Mouse (Mus musculus) WW6 (cell line): ENCODE results near the gene Mtus2.
"Not testable (repeated sequence)": the region's sequence is repeated elsewhere in the genome, so short reads cannot be mapped to it uniquely, and the experiment has no call there.

Experiments used
- DNase-seq: peaks from one replicate; pipeline ENCODE4 v3.0.0-alpha.2; 2013; ENCODE audit warnings: low read depth, low spot score

Gene Mtus2

DNA sequence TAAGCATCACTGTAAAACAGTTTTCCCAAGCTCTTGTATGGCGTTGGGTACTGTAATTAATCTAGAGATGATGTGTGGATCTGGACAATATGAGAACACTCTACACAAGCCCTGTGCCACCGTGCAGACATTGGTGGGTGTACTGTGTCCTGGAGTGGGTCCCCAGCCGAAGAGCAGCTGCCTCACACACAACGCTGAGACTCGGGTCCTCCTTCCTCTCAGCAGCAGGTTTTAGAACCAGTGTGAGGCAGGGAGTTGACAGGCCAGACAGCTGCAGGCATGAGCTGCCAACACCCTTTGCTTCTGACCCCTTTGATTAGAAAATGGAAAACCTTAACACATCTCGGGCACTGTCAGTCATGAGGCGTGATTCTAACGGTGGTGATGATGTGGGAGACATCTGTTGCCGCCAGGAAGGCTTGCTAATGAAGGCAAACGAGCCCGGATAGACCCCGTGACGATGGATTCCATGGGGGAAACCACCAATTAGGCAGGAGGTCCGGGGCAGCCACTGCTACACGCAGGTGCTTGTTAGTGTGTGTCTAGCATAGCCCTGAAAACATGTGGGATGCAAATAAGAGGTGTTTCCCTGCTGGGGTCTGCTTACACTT is 158.2 kb downstream of the Mtus2 start:
- no peak for DNase-seq

DNA sequence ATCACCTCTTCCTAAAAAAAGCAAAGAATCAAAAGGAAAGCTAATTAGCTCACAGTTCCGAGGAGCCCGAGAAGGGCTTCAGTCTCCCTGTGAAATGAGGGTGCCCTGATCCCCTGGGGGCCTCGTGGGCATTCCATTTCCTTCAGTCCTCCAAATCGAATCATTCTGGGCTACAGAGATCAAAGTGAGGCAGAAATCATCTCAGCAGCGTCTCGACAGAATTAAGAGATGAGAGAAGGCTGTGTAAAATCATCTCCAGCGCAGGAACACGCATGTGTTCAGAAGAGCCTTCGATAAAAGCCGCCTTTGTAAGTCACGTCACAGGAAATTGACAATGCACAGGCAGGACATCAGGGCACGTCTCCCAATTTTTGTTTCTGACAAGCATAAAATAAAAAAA is 167.2 kb downstream of the Mtus2 start:
- no peak for DNase-seq

DNA sequence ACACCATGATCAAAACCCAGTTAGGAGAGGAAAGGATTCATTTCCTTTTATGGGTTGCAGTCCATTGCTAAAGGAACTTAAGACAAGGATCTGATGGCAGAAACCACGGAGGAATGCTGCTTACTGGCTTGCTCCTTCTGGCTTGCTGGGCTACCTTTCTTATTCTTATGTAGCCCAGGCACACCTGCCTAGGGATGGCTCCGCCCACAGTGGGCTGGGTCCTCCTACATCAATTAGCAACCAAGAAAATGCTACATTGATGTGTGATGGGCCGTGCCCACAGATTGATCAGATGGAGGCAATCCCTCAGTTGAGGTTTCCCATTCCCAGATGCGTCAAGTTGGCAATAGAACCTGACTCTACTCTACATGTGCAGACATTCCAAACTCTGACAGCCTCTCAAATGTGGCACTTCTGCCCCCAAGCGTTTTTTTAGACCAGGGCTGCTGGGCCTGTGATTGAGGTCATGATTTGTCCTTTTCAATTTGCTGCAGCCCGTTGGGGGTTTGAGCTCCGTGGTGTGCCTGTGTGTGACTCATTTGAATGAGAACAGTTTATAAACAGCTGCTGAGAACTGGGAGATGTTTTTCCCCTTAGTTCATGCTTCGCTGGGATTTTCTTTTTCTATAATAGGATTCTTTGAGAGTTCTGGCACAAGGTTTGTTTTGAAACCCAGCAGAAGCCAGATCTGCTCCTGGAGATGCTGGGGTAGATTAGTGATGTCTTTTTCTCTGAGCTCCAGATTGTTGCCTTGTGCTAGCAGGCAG is 173.8 kb downstream of the Mtus2 start:
- peak; percentile 34 for DNase-seq

DNA sequence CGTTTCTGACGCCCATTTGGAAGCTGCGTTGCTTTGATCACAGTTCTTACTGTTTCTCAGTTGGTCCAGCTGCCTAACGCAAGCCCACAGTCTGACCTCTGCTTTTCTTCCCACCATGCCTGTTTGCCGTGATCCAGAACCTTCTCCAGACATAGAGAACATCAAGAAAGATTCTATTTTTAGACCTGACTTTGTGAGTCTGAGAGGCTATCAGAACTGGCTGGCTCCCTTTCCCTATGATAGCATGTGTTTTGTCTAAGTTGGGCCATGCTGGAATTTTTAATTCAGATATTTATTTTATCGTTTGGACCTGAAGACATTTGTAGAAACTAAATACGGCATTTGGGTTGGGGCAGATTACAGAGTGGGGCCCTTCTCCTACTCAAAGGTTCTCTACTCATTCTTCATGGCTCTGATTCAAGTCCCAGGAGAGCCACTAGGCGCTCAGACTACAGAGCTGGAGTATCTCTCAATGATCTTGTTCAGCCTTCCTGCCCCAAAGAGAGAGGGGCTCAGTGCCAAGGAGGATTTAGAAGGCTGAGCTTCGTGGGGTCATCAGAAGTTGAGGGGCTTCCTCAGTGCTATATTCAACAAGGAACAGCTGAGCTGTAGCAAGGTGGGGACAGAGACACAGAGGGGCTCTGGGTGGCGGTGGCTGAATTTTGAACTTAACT is 174.5 kb downstream of the Mtus2 start:
- no peak for DNase-seq

DNA sequence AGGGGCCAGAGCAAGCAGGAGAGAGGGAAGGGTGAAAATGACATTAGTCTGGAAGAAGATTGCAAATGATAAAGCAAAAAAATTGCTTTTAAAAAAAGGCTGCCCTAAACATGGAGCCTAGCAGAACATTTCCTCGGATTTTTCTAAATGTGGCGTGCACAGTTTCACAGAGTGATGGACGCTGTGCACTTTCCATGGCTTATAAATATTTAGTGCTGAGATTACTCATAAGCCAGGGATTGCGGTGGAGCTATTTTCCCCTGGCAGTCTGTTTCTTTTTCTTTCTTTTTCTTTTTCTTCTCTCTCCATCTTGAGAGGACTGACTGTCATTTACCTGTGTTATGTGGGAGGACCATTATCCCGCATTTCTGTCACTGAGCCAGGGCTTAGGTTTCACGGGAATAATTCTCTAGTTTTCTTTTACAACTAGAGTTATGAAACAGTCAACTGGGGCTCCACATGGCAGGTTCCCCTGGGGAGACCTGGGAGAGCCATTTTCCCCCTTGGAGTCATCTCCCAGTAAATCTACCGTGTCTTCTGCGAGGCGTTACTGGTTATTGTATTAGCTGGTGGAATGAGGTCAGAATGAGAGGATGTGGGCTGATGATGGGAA is 176.4 kb downstream of the Mtus2 start:
- DNase-seq: no peak

DNA sequence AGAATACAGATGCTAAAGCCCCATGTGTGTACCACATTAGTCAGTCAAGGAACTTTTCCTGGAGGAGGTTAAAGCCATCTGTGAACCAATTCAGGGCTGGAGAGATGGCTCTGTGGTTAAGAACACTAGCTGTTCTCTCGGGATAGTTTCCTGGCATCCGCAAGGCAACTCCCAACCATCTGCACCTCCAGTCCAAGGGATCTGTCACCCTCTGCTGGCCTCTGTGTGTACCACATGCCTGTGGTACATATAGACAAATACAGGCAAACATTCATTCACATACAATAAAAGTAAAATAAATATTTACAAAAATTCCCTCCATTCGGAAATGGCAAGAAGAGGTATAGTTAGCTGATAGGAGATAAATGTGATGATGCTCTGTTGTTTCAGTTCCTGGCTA is 184.5 kb downstream of the Mtus2 start:
- no peak for DNase-seq

DNA sequence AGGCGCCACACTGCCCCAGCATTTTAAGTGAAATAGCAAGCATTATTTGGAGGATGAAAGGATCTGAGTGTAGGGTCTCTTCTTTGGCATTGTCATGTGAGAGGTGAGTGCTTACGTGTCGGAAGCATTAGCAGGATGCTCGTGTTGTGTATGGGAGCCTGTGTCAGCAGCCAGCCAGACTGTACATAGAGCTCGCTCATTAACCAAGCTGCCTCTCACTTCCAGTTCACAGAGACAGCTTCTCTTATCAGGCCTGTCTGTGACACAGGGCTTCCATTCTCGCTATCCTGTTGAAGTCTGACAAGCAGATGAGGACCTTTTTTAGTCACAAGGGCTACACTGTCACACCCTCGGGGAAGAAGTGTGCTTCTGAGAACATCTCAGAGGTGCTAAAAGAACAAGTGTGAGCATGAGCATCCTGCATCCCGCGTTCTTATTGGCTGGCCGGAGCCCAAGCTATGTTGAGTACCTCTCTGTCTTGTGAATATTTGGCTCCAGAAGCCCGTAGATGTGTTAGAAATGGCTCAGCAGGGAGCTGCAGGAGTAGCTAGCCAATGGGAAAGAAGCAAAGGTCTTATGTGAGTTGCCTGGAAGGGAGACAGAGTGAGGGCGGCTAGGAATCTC is 189.2 kb downstream of the Mtus2 start:
- DNase-seq: no peak

DNA sequence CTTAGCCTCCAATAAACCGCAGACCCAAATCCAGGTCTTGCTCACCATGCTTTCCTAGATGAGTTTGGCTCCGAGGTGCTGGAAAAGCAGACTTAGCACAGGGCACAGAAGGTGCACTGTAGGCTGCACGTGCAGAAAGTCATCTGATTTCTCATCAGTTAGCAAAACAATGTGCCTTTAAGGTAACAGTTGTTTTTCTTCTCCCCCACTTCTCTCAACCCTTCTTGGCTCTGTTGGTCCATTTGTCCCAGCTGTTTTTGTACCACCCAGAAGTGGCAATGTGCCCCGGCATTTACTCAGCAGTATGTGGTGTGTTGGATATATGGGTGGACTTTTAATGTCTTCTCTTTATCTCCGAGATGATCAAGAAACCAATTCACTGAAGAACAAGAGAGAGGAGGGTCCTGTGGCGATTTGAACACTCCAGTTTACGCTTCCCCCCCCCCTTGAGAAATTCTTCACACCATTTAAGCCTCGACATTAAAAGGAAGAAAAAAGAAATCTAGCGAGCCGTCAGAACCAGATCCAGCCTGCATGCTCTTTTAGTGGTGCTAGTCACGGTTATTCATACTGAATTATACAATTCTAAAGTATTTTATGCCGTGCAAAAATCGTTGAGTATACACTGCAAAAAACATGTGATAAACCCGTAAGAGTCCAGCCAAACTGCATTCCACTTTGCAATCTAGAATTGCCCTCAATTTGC is 194.9 kb downstream of the Mtus2 start:
- DNase-seq: no peak

DNA sequence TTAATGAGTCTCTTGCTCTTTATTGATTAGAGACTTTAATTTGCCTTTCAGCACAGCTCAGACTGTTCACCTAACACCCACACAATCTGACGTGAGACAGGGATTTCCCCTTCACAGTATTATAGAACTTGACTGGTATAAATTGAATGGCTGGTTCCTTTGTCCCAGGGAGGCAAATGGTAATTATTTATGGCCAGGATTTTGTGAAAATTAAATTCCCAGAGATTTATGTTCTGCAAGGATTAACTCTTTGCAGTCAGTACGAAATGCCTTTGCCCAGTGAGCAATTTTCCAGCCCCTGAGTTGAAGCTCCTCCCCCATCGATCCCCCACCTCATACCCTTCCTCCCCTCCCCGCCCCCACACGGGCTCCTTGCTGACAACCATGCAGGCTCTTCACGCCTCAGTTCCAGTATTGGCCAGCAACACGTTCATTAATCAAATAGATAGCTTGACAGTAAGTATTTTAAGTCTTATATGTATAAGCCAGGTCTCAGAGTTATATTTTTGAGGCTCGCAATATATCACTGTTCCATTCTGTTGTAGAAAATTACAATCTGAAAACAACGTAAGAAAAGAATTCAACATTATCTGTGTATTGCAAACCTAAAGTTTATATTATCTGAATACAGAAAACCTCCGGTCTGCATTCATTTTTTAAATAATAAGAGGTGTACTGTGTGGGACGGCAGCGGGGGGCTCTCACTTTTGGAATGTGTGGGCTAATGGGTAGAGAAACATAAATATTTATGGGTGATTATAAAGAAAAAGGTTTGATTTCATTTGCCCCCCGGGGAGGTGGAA is 195.7 kb downstream of the Mtus2 start:
- DNase-seq: no peak

DNA sequence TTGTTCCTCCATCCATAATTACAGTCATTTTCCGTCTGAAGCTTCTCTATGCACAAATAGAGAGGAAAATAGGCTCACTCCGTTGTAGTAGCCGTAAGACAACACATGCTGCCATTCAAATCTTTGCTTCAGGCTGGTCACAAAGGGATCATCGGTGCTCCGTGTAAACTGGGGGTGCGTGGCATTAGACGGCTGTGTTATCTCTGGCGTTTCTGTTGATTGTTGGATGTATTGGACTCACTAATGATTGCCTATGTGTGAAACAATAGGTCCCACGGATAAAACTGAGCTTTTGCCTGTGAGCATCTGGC is 196.2 kb downstream of the Mtus2 start:
- DNase-seq: no peak

DNA sequence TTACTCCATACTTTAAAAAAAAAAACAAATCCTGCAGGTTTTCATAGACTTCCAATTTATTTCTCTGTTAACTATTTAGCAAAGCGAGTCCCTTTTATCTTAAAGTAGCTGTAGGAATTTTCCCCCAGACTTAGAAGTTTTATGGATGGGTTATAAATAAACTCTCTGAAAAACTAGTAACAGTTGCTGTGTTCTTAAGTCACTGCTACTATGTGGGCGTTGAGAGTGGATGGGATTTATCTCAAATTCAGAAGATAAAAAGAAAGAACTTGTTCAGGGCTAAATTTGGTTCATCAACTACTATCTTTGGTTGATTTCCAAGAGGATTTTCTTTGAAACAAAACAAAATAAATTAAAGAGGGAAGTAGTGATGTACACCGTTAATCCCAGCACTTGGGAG is 197.6 kb downstream of the Mtus2 start:
- no peak for DNase-seq

DNA sequence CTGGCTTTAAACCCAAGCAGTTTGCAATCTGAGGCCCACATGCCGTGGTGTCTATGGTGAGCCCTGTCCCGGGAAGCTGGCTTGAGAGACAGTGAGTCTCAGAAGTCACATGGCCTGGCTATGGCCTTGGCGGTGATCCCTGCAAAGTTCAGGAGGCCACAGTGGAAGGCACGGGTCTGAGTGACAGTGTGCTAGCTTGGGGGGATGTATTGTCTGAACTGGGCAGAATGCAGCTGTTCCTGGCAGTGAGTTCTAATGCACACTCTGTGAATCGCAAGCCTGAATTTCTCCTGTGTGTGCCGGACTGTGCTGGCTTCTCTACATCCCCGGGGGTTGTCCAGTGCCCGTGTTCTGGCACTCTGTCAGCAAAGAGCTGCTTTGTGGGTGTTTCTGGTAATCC is 202.2 kb downstream of the Mtus2 start:
- DNase-seq: no peak

DNA sequence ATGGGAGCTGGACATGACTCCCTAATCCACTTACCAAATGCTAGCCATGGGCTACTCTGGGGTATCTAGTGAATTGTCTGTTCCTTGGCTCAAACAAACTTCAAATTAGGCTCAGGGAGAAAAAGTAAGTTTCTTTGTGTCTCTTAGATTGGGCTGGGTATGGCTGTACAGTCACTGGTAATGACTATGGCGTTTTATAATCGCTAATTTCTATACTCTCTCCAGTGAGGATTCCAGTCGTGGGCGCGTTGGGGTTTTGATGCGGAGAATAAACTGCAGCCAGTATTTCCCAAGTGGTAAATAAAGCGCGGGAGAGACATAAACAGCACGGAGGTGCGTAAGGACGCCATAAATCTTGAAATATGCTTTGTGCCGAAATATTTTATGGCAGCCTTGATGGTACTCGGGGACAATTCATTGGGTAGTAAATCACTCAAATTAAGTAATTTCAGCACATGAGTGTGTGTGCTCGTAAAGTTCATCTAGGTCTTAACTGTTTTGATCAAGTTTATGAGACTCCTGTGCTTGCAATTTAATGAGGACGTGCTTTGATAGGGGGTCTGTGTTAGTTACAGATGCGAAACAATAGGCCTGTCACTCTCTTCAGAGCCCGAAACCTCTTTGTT is 203.5 kb downstream of the Mtus2 start:
- no peak for DNase-seq

DNA sequence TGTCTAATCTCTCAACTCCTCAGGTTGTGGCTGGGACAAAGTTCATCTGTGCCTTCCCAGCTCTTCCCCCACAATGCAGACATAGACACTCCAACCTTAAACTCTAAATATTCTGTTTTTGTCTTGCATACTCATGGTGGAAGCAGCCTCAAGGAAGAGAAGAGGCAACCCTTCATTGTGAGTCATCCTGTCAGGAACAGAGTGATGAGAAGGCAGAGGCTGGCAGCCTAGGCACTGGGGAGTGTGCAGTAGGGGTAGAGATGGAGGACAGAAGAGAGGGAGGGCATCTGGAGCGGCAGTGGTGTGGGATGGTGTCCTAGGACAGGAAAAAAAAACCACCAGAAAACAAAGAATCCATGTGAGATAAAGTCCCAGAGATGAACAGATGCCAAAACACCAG is 208.0 kb downstream of the Mtus2 start:
- no peak for DNase-seq

DNA sequence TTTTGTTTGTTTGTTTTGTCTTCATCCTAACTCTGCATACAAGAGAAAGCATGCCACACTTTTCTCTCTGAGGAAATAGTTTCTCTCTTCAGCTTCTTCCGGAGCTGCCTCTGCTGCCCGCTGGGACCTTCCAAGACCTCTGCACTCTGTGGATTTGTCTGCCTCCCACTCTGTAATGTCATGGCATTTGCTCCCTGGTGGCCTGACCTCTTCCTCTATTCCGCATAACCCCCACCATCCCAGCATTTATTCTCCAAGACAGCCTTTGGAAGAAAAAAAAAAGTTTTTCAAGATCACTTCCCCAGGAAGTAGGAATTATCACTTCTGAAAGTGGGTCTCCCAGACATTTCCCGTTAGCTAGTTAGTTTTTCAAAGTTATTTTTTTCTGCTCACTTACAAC is 218.0 kb downstream of the Mtus2 start:
- DNase-seq: no peak

DNA sequence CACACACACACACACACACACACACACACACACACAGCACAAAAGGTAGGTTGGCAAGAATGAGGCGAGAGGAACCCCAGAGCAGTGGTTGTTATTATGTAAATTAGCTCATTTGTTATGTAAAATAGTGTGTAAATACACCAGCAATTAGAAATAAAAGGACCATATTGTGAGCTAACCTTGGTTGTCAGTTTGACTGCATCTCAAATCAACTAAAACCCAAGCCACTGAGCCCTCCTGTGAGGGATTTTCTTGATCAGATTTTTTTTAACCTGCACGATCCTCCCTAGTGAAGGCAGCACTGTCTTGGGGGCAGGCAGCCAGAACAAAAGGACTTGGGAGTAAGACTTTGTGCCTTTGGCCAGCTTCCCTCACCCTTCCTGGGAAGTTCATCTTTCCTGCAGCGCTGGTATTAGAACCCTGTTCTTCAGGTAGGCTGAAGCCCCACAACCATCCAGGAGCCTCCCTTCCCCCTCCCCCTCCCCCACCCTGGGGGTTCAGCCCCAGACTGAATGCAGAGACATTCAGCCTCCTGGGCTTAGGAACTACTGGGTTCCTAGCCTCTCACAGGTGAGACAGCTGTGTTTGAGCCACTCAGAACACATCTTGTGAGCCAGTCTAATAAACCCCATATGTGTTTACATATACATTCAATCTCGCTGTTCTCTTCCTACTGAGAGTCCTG is 218.8 kb downstream of the Mtus2 start:
- DNase-seq: no peak

DNA sequence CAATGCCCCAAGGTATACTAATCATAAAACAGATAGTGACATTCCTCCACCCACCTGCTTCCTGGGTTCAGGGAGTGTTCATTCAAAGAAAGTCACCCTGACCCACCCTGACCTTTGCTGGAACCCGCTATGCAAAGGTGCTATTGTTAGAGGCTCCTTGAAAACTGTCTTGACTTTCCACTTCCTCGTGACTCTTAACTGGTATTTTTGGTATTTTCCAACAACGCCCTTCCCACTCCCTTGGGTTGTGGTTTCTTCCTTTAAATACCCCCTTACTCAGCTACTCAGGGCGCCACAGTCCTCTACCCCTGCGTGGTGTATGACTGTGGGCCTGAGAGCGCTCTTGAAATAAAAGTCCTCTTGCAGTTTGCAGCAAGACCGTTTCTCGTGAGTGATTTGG is 219.4 kb downstream of the Mtus2 start:
- not testable (repeated sequence) for DNase-seq

DNA sequence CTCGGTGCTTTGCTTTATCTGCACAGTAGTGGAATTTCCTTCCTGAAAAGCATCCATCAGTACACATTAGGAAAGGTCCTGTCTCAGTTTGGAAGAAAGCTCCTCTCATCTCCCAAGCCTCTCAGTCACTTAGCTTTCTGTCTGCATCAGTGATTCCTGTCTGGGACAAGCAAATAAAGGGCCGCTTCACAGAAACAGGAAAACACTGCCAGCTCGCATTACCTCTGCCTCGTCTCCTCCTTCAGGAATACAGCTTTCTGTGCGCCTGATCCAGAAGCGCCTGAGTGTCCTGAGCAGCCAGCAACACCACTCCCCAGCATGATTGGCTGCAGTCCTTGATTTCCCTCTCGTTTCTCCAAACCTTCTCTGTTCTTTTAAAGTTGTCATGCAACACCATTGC is 222.1 kb downstream of the Mtus2 start:
- DNase-seq: no peak

DNA sequence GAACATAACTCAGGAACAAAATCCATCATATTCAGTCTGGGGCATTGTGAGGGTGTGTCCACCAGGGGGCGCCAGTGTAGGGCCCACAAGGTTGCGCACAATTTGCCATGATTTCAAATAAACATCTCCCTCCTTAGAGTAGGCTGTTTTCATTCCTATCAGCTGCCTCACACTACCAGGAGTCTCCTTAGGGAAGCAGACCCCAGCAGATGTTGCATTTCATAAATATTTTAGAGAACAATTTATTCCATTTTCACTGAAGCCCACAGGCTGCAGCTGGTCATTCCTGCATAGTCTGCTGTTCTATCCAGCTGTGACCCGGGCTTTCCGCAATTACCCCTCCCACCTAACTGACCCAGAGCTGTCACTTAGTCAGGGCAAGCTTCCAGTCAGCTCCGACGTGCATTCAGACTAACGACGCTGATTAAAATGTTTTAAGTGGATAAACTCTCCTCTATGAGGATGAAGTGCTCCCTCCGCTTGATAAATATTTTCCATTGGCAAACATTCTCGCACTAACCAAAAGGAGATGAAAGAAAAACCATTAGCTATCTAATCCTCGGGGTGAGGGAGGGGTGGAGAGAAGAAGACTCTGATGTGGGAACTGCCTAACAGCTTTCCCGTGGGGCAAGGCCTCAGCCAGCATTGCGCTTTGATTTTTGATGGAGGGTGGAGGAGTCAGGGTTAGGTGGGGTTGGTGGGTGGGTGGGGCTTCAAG is 223.6 kb downstream of the Mtus2 start:
- no peak for DNase-seq
